Mouse (Mus musculus) small intestine, adult 2 months (tissue): ENCODE measurements around the gene Stat5b.

ENCODE experiments used
- CTCF ChIP-seq: fragments of 200-500 bp; IDR thresholded peaks from 2 replicates; pipeline ENCODE4 v1.5.1; 2012; ENCODE audit warnings: low read depth, mild to moderate bottlenecking, control low read depth, inconsistent platforms, low read length, moderate library complexity, mixed read lengths; ENCODE audit not compliant: insufficient replicate concordance, insufficient read length; ENCODE audit errors: extremely low read depth
- POLR2A ChIP-seq: fragments of 200-500 bp; IDR thresholded peaks from 2 replicates; pipeline ENCODE4 v1.6.1; 2012; ENCODE audit warnings: low read depth, mild to moderate bottlenecking, control low read depth, inconsistent platforms, low read length, moderate library complexity

DNA sequence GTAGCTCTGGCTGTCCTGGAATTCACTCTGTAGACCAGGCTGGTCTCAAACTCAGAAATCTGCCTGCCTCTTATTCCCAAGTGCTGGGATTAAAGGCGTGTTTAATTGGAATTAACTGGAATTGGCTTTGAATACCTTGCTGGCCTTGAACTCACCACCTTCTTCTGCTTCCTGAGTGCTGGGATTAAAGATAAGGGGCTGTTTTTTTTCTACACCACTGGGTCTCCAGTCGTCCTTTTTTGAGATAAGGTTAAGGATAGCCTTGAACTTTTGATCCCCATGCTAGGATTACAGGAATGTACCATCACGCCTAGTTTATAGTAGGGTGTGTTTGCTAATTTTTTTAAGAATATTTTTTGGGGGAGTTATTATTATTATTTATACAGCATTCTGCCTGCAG is 72.5 kb downstream of the Stat5b start:
- TF ChIP-seq CTCF (no peak), POLR2A (no peak)
